Mouse (Mus musculus) E14TG2a.4 (cell line): Measurements from ENCODE around the gene Il9r.

Experiments used
- CTCF ChIP-seq: conservative IDR thresholded peaks from 2 replicates; pipeline ENCODE4 v1.5.1; 2014; ENCODE audit warnings: low read length
- NANOG ChIP-seq: IDR thresholded peaks from 2 replicates; pipeline ENCODE4 v1.6.1; 2014; ENCODE audit warnings: borderline replicate concordance, low read length, mixed read lengths
- POU5F1 ChIP-seq: IDR thresholded peaks from 2 replicates; pipeline ENCODE4 v1.6.1; 2014; ENCODE audit warnings: low read length, borderline replicate concordance

DNA sequence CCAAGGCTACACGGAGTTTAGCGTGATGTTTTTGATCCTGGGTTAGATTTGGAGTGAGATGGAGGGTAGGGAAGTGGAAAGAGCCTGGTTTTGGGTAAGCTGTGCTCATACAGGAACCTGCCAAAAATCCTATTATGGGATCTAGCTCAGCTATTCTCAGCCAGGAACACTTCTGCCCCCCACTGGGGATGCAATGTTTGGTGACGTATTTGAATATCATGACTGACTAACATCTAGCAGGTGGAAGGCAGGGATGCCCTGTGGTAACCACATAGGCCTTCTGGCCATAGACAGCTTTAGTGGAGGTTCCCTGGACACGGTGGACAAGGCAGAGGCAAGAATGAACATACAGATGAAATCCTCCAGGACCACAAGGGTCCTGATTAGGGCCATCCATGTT, 30.1 kb upstream of the Il9r start:
- TF ChIP-seq CTCF (no peak), POU5F1 (no peak), NANOG (no peak)
